Mouse (Mus musculus): ENCODE measurements around the gene Hspb6. TPM values are rescaled to one million over a fixed set of nuclear protein-coding genes. Genes with fewer than 3 reads are reported as not detected.
A peak's percentile ranks its signal among the peaks of the same experiment; 100 is the strongest.

The Hspb6 gene
- 47.7 and 52.8 TPM in 2 replicates for polyA plus RNA-seq (2012; rRNA removed)

DNA sequence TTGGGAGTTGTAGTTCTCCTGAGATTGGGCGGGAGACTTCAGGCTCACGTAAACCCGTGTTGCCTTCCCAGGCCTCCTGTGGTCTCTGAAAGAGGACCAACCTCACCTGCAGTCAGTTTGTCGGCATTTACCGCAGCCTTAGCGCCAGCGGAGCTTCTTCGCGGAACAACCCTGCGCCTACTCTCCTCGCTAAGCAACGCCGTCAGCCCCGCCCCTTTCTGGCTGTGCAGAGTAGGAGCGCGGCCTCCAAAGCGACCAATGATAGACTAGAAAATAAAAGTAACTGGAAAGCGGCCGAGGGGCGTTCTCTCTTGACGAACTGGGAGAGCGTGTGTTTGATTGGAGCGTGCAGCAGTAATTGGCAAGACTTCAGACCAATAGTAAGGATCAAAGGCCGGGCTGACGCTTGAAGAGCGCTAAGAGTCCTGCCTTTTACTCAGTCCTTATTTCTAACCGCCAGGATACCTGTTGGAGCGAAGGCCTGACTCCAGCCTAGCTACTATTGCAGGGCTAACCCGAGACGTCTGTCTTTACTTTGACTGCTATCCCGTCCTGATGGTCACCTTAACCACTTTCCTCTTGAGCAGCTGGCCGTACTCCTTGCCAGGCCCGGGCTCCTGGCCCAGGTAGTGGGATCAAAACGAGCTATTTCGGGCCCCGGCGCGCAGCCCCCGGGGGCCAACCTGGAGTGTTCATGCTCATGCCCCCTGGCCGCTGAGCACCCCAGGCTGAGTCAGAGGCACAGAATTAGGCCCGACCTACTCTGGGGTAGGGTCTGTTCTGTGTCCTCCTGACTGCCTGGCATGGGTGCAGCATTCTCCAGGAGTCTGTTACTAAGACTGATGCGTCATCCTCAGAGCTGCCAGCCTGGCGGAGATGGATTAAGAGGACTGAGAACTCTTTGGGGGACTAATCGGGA lies at the start of gene Hspb6, which contains the start of gene Proser3:
TSS of gene Hspb6 (plus strand) at position 77 of the 919 bp plus-strand sequence.
TSS of gene Proser3 (minus strand) at position 198 of the 919 bp plus-strand sequence.
- Histone ChIP-seq H3K4me1 (ENCODE audit: control insufficient read depth, insufficient read depth, insufficient read length, low read length) (peaks cover 4% of the 10 kb centered on the region), H3K27me3 (ENCODE audit: control insufficient read depth, insufficient read depth, low read length) (no peaks in the 10 kb centered on the region), H3K4me3 (ENCODE audit: low read depth, low read length) (peak within 1 kb of the TSS; percentile 68), H3K27ac (ENCODE audit: insufficient read depth, low read depth, low read length) (peak within 1 kb of the TSS; percentile 91), H3K36me3 (ENCODE audit: control insufficient read depth, insufficient read depth, low read length) (peaks cover 22% of the 10 kb centered on the region)
- TF ChIP-seq POLR2A (IDR thresholded peaks at IDR 0.05; ENCODE audit: low read depth, low read length), result peak; percentile 69; the same call in 1 of the 2 replicates
- no peak; the same call in 1 of the 2 replicates for TF ChIP-seq CTCF (IDR thresholded peaks at IDR 0.05; ENCODE audit: extremely low read depth, insufficient read length, insufficient replicate concordance, low read depth, low read length)
- under 1% methylated on average over 44 of the region's 44 CpGs for WGBS

DNA sequence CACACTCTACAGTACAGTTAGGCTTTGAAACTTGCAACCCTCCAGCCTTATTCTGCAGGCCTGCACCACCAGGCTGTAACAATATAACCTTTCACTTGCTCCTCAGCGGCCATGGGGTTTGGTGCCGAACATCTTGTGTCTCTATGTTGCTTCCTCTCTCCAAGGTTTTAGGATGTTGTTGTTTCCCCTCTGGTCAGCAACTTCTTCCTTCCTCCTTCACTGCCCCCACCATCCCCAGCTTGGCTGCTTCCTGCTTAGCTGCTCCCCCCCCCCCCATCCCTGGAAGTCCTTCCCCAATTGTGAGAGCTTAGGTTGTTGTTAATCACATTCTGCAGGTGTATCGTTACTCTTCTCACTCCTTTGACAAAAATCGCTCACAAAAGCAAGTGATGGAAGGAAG lies 43.9 kb upstream of the Hspb6 start:
- TF ChIP-seq POLR2A (IDR thresholded peaks at IDR 0.05; ENCODE audit: low read depth, low read length) (no peak), CTCF (IDR thresholded peaks at IDR 0.05; ENCODE audit: extremely low read depth, insufficient read length, insufficient replicate concordance, low read depth, low read length) (no peak)
- Histone ChIP-seq H3K4me1 (ENCODE audit: control insufficient read depth, insufficient read depth, insufficient read length, low read length) (no peaks in the 10 kb centered on the region), H3K4me3 (ENCODE audit: low read depth, low read length) (no peak overlapping the region), H3K36me3 (ENCODE audit: control insufficient read depth, insufficient read depth, low read length) (no peaks in the 10 kb centered on the region), H3K27me3 (ENCODE audit: control insufficient read depth, insufficient read depth, low read length) (no peaks in the 10 kb centered on the region), H3K27ac (ENCODE audit: insufficient read depth, low read depth, low read length) (no peak overlapping the region)
- 65% methylated on average over 4 of the region's 4 CpGs for WGBS

DNA sequence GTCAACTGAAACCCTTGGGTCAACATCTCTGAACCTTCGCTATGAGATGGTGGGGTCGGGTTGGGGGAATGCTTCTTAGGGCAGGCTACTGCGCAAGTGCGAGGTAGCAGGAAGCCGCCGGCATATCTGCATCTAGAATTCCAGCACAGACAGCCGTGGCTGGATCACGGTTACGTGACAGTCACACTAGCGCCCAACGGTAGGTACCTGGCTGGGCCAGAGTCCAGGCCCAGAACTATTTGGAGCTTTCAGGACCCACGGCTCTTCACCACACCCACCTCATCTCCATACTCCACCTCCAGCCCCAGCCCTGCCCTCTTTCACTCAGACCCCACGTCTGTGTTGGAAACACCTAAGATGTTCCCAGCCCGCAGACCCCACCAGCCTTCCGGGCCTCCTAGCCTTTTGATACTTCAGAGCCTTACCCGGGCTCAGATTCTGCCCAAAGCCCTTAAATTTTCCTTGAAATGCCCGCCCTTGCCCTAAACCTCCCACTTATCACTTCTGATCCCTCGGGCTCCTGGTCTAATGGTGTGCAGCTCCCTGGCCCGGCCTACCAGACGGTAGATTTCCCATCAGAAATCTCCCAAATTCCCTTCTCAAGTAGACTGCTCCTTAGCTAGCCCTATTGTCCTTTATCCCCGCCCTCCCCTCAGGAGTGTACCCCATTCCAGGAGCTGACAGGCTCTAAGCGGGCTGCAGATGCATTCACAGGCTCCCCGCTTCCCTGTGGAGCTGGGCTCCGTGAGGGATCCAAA lies 36.8 kb upstream of the Hspb6 start:
- no peak overlapping the region for H3K4me3 ChIP-seq (ENCODE audit: low read depth, low read length)
- 65% methylated on average over 24 of the region's 24 CpGs for WGBS
- TF ChIP-seq POLR2A (IDR thresholded peaks at IDR 0.05; ENCODE audit: low read depth, low read length) (no peak), CTCF (IDR thresholded peaks at IDR 0.05; ENCODE audit: extremely low read depth, insufficient read length, insufficient replicate concordance, low read depth, low read length) (no peak)
- H3K27me3 ChIP-seq (ENCODE audit: control insufficient read depth, insufficient read depth, low read length), result no peaks in the 10 kb centered on the region
- H3K4me1 ChIP-seq (ENCODE audit: control insufficient read depth, insufficient read depth, insufficient read length, low read length), result no peaks in the 10 kb centered on the region
- H3K36me3 ChIP-seq (ENCODE audit: control insufficient read depth, insufficient read depth, low read length), result no peaks in the 10 kb centered on the region
- H3K27ac ChIP-seq (ENCODE audit: insufficient read depth, low read depth, low read length), result no peak overlapping the region

DNA sequence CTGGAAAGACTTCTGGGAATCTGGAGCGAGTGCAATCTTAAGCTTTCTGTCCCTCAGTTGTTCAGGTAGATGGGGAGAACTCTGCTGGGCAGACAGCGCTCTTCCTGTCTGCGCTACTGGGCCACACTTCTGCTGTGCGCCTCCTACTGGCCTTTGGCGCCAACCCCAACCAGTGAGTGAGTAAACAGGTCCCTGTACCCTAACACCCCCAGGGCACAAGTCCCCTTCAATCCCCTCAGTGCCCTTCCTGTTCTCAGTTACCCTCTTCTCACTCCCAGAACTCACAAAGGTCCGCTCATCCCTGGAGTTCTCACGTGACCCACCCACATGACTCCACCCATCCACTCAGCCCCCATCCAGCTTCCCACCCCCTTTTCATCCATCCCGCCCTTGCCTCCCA lies 33.7 kb upstream of the Hspb6 start:
- WGBS, result 44% methylated on average over 8 of the region's 8 CpGs
- no peaks in the 10 kb centered on the region for H3K27me3 ChIP-seq (ENCODE audit: control insufficient read depth, insufficient read depth, low read length)
- no peak for TF ChIP-seq POLR2A (IDR thresholded peaks at IDR 0.05; ENCODE audit: low read depth, low read length)
- no peak for TF ChIP-seq CTCF (IDR thresholded peaks at IDR 0.05; ENCODE audit: extremely low read depth, insufficient read length, insufficient replicate concordance, low read depth, low read length)
- no peaks in the 10 kb centered on the region for H3K4me1 ChIP-seq (ENCODE audit: control insufficient read depth, insufficient read depth, insufficient read length, low read length)
- no peak overlapping the region for H3K4me3 ChIP-seq (ENCODE audit: low read depth, low read length)
- no peaks in the 10 kb centered on the region for H3K36me3 ChIP-seq (ENCODE audit: control insufficient read depth, insufficient read depth, low read length)
- H3K27ac ChIP-seq (ENCODE audit: insufficient read depth, low read depth, low read length), result no peak overlapping the region

DNA sequence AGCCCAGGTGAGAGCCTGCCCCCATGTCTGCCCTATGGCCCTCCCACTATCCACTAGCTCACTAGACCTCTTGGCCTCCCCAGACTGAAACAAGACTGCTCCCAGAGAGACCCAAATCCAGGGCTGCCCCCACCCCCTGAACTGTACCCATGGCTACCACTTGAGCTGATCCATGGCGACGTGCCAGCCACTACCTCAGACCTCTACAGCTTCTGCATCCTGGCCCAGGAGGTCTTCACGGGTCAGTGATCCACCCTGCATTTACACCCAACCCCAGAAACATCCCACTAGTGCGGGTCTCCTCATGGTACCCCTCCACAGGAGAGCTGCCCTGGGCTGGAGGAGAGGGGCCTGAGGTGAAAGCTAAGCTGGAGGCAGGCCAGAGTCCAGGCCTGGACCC lies 31.6 kb upstream of the Hspb6 start:
- Histone ChIP-seq H3K36me3 (ENCODE audit: control insufficient read depth, insufficient read depth, low read length) (no peaks in the 10 kb centered on the region), H3K4me3 (ENCODE audit: low read depth, low read length) (no peak overlapping the region), H3K27ac (ENCODE audit: insufficient read depth, low read depth, low read length) (no peak overlapping the region), H3K4me1 (ENCODE audit: control insufficient read depth, insufficient read depth, insufficient read length, low read length) (no peaks in the 10 kb centered on the region), H3K27me3 (ENCODE audit: control insufficient read depth, insufficient read depth, low read length) (no peaks in the 10 kb centered on the region)
- WGBS, result 75% methylated on average over 4 of the region's 4 CpGs
- TF ChIP-seq POLR2A (IDR thresholded peaks at IDR 0.05; ENCODE audit: low read depth, low read length), result no peak
- TF ChIP-seq CTCF (IDR thresholded peaks at IDR 0.05; ENCODE audit: extremely low read depth, insufficient read length, insufficient replicate concordance, low read depth, low read length), result no peak

DNA sequence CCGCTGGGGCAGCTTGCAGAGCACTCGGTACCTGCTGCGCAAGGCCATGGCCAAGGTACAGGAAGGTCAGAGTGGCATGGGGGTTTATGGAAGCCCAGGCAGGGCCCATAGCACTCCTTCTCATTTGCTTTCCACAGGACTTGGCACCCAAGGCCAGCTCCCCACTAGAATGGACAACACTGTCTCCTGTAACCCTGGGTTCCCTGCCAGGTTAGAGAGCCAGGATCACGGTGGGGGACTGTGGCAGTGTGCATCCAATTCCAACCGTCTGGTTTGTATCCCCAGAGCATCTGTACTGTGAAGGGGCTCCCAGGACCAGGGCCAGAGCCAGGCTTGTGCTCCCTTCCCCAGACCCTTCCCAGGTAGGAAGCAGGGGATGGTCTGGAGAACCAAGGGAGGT lies 31.1 kb upstream of the Hspb6 start:
- Histone ChIP-seq H3K4me1 (ENCODE audit: control insufficient read depth, insufficient read depth, insufficient read length, low read length) (no peaks in the 10 kb centered on the region), H3K36me3 (ENCODE audit: control insufficient read depth, insufficient read depth, low read length) (no peaks in the 10 kb centered on the region), H3K27ac (ENCODE audit: insufficient read depth, low read depth, low read length) (no peak overlapping the region), H3K4me3 (ENCODE audit: low read depth, low read length) (no peak overlapping the region), H3K27me3 (ENCODE audit: control insufficient read depth, insufficient read depth, low read length) (no peaks in the 10 kb centered on the region)
- 79% methylated on average over 5 of the region's 5 CpGs for WGBS
- TF ChIP-seq CTCF (IDR thresholded peaks at IDR 0.05; ENCODE audit: extremely low read depth, insufficient read length, insufficient replicate concordance, low read depth, low read length) (no peak), POLR2A (IDR thresholded peaks at IDR 0.05; ENCODE audit: low read depth, low read length) (no peak)

DNA sequence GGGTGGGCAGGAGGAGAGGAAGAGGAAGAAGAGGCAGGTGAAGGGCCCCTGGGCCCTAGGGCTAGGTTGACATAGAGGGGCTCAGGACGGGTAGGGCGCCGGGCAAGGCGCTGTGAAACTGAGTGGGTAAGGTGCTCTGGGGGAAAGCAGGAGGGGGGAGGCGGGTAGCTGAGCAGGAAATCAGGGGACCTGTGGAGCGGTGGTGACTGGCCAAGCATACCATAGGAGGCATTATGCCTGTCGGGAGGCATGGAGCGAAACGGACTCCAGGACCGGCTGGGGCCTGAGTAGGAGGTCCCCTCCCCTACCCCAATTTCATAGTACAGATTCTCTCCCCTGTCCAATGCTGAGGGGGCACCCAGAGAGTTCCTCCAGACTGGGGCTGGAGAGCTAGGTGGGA lies 29.1 kb upstream of the Hspb6 start:
- H3K4me3 ChIP-seq (ENCODE audit: low read depth, low read length), result no peak overlapping the region
- 96% methylated on average over 10 of the region's 10 CpGs for WGBS

More for the DNA sequence above, 29.1 kb upstream of the Hspb6 start:
- H3K27me3 ChIP-seq (ENCODE audit: control insufficient read depth, insufficient read depth, low read length), result no peaks in the 10 kb centered on the region
- H3K27ac ChIP-seq (ENCODE audit: insufficient read depth, low read depth, low read length), result no peak overlapping the region
- TF ChIP-seq POLR2A (IDR thresholded peaks at IDR 0.05; ENCODE audit: low read depth, low read length) (no peak), CTCF (IDR thresholded peaks at IDR 0.05; ENCODE audit: extremely low read depth, insufficient read length, insufficient replicate concordance, low read depth, low read length) (no peak)
- no peaks in the 10 kb centered on the region; the same call in 1 of the 2 replicates for H3K36me3 ChIP-seq (ENCODE audit: control insufficient read depth, insufficient read depth, low read length)
- peaks cover 3% of the 10 kb centered on the region; the same call in 1 of the 2 replicates for H3K4me1 ChIP-seq (ENCODE audit: control insufficient read depth, insufficient read depth, insufficient read length, low read length)
